Comparison of ENCODE assay signal across 6 mouse cellular contexts in genomic region chr1:34867574-34867955, GRCm38 (mm10).
"Had no signal": no experiment of that assay in that cellular context is flagged by ENCODE, and none has a peak within 500 bp of the region (broad histone marks: within the 10 kb centered on the region; RNA-seq: fewer than 3 reads in every experiment).

No protein-coding gene starts in this region.

- H3K4me3 ChIP-seq: midbrain, embryonic 10.5 days; midbrain, embryonic 12.5 days; myocyte; neural tube, embryonic 13.5 days; neural tube, embryonic 15.5 days had no signal

- H3K4me1 ChIP-seq: midbrain, embryonic 10.5 days; midbrain, embryonic 12.5 days; neural tube, embryonic 13.5 days; neural tube, embryonic 15.5 days had no signal

- H3K9ac ChIP-seq: lung, embryonic 14.5 days; midbrain, embryonic 12.5 days; neural tube, embryonic 13.5 days; neural tube, embryonic 15.5 days had no signal

- H3K4me2 ChIP-seq: lung, embryonic 14.5 days; midbrain, embryonic 12.5 days; neural tube, embryonic 13.5 days; neural tube, embryonic 15.5 days had no signal

- H3K27me3 ChIP-seq: midbrain, embryonic 12.5 days; neural tube, embryonic 13.5 days; neural tube, embryonic 15.5 days had no signal

- H3K9me3 ChIP-seq: midbrain, embryonic 10.5 days; midbrain, embryonic 12.5 days; neural tube, embryonic 13.5 days; neural tube, embryonic 15.5 days had no signal

- H3K27ac ChIP-seq: midbrain, embryonic 10.5 days; midbrain, embryonic 12.5 days; neural tube, embryonic 13.5 days; neural tube, embryonic 15.5 days had no signal
